Mouse (Mus musculus) limb, embryonic 10.5 days (tissue): ENCODE results near the gene Tmem82. TPM values are rescaled to one million over a fixed set of nuclear protein-coding genes. Genes with fewer than 3 reads are reported as not detected.

Experiments used
- DNase-seq: peaks from one replicate; pipeline ENCODE4 v3.0.0-alpha.2; 2017; ENCODE audit warnings: low spot score
- H3K27ac ChIP-seq: fragments of 300-500 bp; sonication (generic); 2 replicates; pipeline ENCODE4 v1.5.1; 2016; ENCODE audit warnings: mild to moderate bottlenecking
- H3K27me3 ChIP-seq: fragments of 300-500 bp; sonication (generic); 2 replicates; pipeline ENCODE4 v1.6.1; 2016; ENCODE audit warnings: low read depth, mild to moderate bottlenecking; ENCODE audit not compliant: poor library complexity, severe bottlenecking
- H3K36me3 ChIP-seq: fragments of 300-500 bp; sonication (generic); 2 replicates; pipeline ENCODE4 v1.6.1; 2016; ENCODE audit warnings: mild to moderate bottlenecking, moderate library complexity
- H3K4me1 ChIP-seq: fragments of 300-500 bp; sonication (generic); 2 replicates; pipeline ENCODE4 v1.6.1; 2016
- H3K4me3 ChIP-seq: fragments of 300-500 bp; sonication (generic); 2 replicates; pipeline ENCODE4 v1.5.1; 2016; ENCODE audit warnings: mild to moderate bottlenecking, moderate library complexity
- H3K9me3 ChIP-seq: fragments of 300-500 bp; sonication (generic); replicated peaks from 2 replicates; pipeline ENCODE4 v1.6.1; 2016; ENCODE audit warnings: mild to moderate bottlenecking
- WGBS: fragments of 180-500 bp; shearing (Covaris S2); methylation state at CpG from one replicate; pipeline ENCODE4 v1.1.7; 2016; 5-methylcytosine and 5-hydroxymethylcytosine counted together
- polyA plus RNA-seq: library from polyadenylated mRNA; unstranded; fragments of >200 nt; fragmentation: Nextera tagmentation; extraction: Ambion mirVana; gene quantifications from 2 replicates; pipeline ENCODE4 v1.2.1, GENCODE M21; 2016

Gene Tmem82
- polyA plus RNA-seq, 1 experiment from 2014 or later = 1.1 TPM

DNA sequence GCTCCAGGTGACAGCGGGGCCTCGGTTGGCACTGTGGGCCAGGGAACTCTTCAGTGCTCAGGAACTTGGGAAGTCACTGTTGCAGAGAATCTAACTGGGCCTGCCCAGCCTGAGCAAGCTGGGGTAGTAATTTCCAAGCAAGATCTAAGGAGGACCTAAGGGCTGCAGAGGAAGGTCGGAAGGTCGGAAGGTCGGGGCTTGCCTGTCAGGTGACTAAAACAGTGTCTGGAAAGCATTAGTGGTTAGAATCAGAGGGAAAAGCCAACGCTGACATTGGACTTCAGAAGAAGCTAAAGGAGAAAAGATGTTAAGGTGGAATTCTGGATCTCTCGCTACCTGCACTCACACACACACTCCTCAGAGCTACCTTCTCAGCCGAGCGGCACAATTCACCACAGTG lies 17.6 kb upstream of the Tmem82 start:
- no peak for DNase-seq
- peaks cover 86% of the 10 kb centered on the region for H3K36me3 ChIP-seq
- WGBS = 48% methylated on average over 9 of the region's 9 CpGs

DNA sequence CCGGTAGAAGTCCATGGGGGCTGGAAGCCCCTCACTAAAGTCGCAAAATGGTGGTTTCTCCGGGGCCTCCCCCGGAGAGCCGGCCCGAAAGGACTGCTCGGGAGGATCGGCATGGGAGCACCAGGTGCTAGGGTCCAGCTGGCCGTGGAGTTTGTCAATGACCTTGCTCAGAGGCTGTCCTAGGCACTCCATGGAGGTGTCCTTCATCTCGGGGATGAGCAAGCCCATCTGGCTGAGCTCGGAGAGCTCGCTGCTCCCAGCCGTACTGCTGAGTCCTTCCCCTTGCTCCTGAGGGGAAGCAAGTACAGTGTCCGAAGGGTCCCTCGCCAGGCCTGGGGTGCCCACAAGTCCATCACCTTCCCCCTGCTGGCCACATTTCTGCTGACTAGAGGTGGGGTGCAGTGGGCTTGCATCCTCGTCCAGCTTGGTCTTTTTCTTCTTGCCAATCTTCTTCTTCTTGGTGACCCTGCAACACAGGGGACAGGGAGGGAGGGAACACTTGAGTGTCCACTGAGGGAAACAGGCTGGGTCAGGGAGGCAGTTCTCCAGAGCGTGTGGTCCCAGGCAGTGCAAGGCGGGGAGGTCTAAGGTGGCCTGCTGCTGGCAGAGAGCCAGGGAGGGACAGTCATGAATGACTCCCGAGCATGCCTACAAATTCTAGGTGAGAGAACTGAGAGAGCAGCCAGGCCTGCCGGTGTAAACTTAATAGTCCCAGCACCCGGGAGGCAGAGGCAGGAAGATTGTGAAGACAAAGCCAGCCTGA lies 13.9 kb upstream of the Tmem82 start:
- Histone ChIP-seq H3K4me1 (peaks cover 19% of the 10 kb centered on the region), H3K27me3 (no peaks in the 10 kb centered on the region), H3K9me3 (0 out of 2 replicates have a peak, but pooled peaks cover 3% of the 10 kb centered on the region), H3K36me3 (peaks cover 90% of the 10 kb centered on the region), H3K4me3 (no peak overlapping the region), H3K27ac (no peak overlapping the region)
- 93% methylated on average over 21 of the region's 21 CpGs for WGBS
- no peak for DNase-seq

More for the DNA sequence above, 17.6 kb upstream of the Tmem82 start:
- H3K27me3 ChIP-seq = no peaks in the 10 kb centered on the region
- peaks cover 21% of the 10 kb centered on the region for H3K4me1 ChIP-seq
- no peak overlapping the region for H3K27ac ChIP-seq
- no peak overlapping the region for H3K4me3 ChIP-seq
- H3K9me3 ChIP-seq = 0 out of 2 replicates have a peak, but pooled peaks cover 3% of the 10 kb centered on the region

DNA sequence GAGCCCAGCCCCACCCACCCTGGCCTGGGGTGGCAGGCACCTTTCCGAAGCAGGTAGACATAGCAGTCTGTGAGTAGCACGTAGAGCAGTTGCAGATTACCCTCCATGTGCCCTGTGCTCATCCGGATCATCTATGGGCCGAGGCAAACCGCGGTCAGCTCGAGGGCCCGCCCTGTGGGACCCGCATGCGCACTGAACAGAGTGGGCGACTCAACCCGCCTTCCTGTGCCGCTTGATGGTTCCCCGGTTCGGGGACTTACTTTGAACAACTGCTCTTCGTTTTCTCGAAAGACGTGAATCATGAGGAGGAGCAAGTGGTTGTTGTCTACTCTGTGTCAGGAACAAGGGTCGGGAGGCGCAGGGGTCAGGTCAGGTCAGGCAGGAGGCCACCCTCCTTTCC lies 12.8 kb upstream of the Tmem82 start:
- H3K27ac ChIP-seq = no peak overlapping the region
- WGBS = 93% methylated on average over 20 of the region's 20 CpGs
- no peaks in the 10 kb centered on the region for H3K27me3 ChIP-seq
- 0 out of 2 replicates have a peak, but pooled peaks cover 3% of the 10 kb centered on the region for H3K9me3 ChIP-seq
- peaks cover 90% of the 10 kb centered on the region for H3K36me3 ChIP-seq
- no peak for DNase-seq
- H3K4me3 ChIP-seq = no peak overlapping the region
- H3K4me1 ChIP-seq = peaks cover 8% of the 10 kb centered on the region

DNA sequence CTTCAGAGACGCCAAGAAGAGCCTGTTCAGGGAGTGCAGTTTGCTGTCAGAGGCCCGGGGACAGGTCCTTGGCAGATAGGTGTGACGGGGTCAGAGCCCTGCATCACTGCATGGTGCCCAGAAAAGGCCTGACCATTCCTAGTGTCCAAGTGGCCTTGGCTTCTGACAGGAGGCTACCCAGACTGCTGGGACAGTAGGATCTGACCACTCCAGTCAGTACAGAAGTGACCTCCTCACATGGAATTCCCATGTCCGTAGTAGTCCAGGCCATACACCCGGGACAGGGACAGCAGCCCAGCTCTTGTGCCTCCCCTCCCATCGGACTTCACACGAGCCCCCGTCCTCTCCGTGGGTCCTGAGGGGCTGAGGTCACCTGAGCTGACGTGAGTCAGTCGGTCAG lies 11.6 kb upstream of the Tmem82 start:
- 93% methylated on average over 11 of the region's 11 CpGs for WGBS
- H3K9me3 ChIP-seq = 0 out of 2 replicates have a peak, but pooled peaks cover 3% of the 10 kb centered on the region
- no peaks in the 10 kb centered on the region for H3K27me3 ChIP-seq
- 0 out of 2 replicates have a peak, but pooled peaks cover 2% of the 10 kb centered on the region for H3K4me1 ChIP-seq
- H3K4me3 ChIP-seq = no peak overlapping the region
- H3K36me3 ChIP-seq = peaks cover 97% of the 10 kb centered on the region
- H3K27ac ChIP-seq = no peak overlapping the region
- DNase-seq = no peak

DNA sequence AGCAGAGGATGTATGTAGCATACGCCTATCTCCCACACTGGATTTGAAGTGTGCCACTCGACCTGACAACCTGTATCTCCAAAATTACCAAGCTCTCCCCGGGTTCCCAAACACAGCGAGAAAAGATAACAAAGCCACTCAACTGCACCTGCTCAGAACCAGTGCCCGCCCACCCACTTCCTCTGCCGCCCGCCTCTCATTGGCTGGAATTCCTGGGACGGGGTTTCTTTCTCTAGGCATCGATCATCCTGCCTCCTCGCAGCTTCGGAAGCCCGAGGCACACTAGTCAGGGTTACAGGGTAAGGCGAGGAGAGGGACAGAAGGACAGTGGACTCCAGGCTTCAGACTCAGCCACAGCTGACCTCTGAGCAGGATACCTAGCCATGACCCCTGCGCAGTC lies 10.2 kb upstream of the Tmem82 start:
- 89% methylated on average over 14 of the region's 14 CpGs for WGBS

DNA sequence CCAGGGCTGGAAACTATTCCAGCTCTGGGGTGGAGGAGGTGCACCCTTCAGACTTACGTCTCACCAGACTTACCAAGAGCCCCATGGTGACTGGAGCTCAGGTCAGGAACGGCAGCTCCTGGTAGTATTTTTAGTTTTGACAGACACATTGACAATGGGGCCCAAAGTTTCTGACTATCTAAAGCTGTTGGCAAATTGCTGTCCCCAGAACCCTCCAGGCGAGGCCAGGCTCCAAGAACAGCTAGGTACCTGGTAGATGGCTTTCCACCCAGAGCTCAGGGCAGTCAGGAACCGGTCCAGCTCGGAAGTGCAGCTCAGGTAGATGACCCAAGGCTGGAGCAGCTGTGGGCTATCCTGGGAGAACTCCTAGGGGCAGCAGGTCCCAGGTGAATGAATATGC lies 9.1 kb upstream of the Tmem82 start:
- H3K27me3 ChIP-seq = no peaks in the 10 kb centered on the region
- DNase-seq = no peak
- WGBS = 92% methylated on average over 5 of the region's 5 CpGs
- peaks cover 10% of the 10 kb centered on the region; the same call in 1 of the 2 replicates for H3K4me1 ChIP-seq
- H3K36me3 ChIP-seq = peaks cover 75% of the 10 kb centered on the region
- no peak overlapping the region for H3K27ac ChIP-seq
- no peak overlapping the region for H3K4me3 ChIP-seq
- 0 out of 2 replicates have a peak, but pooled peaks cover 3% of the 10 kb centered on the region for H3K9me3 ChIP-seq

More for the DNA sequence above, 10.2 kb upstream of the Tmem82 start:
- no peak for DNase-seq
- Histone ChIP-seq H3K4me3 (no peak overlapping the region), H3K9me3 (0 out of 2 replicates have a peak, but pooled peaks cover 3% of the 10 kb centered on the region), H3K27me3 (no peaks in the 10 kb centered on the region), H3K4me1 (peaks cover 8% of the 10 kb centered on the region; the same call in 1 of the 2 replicates), H3K27ac (no peak overlapping the region), H3K36me3 (peaks cover 86% of the 10 kb centered on the region)

DNA sequence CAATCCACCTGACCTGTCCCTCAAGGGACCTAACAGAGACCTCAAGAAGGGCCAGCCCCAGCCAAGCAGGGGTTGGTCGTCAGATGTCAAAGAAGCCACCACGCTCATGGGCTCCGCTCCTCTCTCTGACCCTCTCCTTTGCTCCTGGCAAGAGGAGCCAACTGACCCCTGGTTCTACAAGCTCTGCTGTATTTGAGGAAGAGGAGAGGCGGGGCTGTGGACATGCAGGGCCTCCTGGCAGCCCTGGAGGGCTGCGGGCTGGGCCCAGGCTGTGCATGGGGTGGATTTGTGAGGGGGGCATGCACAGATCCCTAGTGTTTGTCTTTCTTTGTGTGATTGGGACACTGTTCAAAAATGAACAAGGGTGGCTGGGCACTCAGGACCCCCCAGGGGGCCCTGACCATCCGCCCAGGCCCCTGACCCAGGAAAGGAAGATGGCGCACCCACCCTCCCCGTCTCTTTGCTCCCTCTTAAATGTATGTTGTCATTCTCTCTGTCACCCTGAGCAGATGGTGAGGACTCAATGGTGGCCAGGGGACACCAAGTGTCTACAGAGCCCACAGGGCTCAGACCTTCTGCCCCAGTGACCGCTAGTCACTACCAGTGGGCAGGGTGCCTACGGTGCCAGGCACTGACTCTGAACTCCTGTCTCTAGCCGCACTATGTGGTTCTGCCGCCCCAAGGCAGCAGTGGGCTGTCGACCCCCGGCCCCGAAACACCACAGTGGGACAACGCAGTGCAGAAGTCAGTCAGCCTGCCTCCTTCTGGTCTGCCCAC lies 7.5 kb upstream of the Tmem82 start:
- no peak for DNase-seq
- H3K27me3 ChIP-seq = no peaks in the 10 kb centered on the region
- H3K4me1 ChIP-seq = peaks cover 10% of the 10 kb centered on the region; the same call in 1 of the 2 replicates
- WGBS = 89% methylated on average over 16 of the region's 16 CpGs
- no peaks in the 10 kb centered on the region for H3K9me3 ChIP-seq
- no peak overlapping the region for H3K27ac ChIP-seq
- H3K4me3 ChIP-seq = no peak overlapping the region
- H3K36me3 ChIP-seq = peaks cover 59% of the 10 kb centered on the region

DNA sequence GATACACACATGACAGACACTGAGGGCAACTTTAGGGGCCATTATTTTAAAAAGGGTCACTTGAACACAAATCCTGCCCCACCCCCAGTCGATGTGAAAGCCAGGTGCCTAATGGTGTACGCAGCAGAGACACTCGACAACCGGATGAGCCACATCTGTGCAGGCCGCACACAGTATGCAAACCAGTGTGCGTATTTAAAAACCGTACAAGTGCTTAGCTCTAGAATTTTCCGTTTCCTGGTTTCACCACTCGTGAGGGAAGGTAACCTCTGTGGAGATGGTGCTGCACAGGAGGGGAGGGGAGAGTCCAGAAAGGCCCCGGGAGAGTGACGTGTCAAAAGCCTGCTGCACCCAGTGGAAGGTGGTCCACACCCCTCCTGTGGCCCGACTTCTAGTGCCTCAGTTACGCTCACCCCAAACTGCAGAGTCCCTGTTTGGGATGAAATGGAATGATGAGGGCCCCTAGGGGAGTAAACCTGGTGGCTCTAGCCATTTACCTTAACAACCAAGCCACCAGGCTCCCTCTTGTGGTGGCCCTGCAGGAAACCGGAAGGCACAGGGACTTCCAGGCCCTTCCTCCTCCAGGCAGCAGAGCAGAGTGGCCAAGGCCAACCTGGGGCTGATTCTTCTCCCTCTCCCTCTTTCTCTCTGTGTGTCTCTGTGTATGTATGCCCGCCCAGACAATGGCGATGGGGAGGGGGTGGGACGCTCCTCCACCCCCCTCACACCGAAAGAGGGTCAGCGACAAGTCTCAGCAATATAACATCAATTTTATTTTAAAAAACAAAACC lies 6.7 kb upstream of the Tmem82 start:
- no peak overlapping the region for H3K27ac ChIP-seq
- no peak overlapping the region for H3K4me3 ChIP-seq
- WGBS = 74% methylated on average over 19 of the region's 19 CpGs
- no peaks in the 10 kb centered on the region for H3K27me3 ChIP-seq
- no peaks in the 10 kb centered on the region for H3K9me3 ChIP-seq
- DNase-seq = no peak
- H3K36me3 ChIP-seq = peaks cover 52% of the 10 kb centered on the region
- H3K4me1 ChIP-seq = peaks cover 10% of the 10 kb centered on the region; the same call in 1 of the 2 replicates

DNA sequence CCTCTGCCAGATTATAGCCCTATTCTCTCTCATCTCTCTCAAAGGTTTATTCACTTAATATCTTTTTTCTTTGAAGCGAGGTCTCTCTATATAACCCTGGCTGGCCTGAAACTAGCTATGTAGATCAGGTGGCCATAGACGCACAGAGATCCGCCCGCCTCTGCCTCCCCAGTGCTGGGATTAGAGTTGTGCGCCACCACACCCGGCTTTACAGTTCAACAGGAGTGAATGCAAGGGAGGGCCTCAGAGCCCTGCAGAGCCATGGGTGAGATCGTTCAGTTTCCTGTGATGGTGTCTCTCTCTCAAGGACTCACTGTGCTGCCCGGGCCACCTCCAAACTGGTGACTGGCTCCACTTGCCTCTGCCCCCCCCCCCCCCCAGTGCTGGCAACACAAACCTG lies 5.7 kb upstream of the Tmem82 start:
- 93% methylated on average over 8 of the region's 8 CpGs for WGBS
- DNase-seq = no peak
- peaks cover 41% of the 10 kb centered on the region for H3K36me3 ChIP-seq
- H3K4me3 ChIP-seq = no peak overlapping the region
- no peak overlapping the region for H3K27ac ChIP-seq
- H3K27me3 ChIP-seq = no peaks in the 10 kb centered on the region
- H3K9me3 ChIP-seq = no peaks in the 10 kb centered on the region
- peaks cover 11% of the 10 kb centered on the region for H3K4me1 ChIP-seq

DNA sequence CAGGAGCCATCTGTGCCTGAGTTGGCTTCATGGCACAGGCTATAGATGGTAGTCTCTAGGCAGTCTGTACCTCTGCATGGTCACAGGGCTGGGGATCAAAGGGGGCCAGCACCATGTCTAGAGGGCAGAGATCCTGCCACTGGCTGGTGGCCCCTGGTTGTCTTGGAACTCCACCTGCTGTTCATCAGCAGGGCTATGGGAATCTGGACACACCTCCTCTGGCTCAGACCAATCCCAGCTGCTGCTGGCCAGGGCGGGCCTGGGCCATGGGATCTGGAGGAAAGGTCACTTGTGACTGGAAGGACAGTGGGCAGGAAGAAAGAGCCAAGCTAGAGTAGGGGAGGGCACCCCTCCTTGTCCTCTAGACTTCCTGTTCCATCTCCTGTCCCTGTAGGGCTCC lies 5.2 kb upstream of the Tmem82 start, which contains the start of gene Slc25a34:
Slc25a34 (minus strand) TSS at position 156 of the 400 bp plus-strand sequence.
- WGBS = 33% methylated on average over 1 of the region's 1 CpGs
- no peak within 1 kb of the TSS for H3K4me3 ChIP-seq
- DNase-seq = no peak
- no peaks in the 10 kb centered on the region for H3K27me3 ChIP-seq
- H3K9me3 ChIP-seq = no peaks in the 10 kb centered on the region
- H3K4me1 ChIP-seq = peaks cover 15% of the 10 kb centered on the region
- H3K36me3 ChIP-seq = peaks cover 36% of the 10 kb centered on the region
- H3K27ac ChIP-seq = no peak within 1 kb of the TSS

DNA sequence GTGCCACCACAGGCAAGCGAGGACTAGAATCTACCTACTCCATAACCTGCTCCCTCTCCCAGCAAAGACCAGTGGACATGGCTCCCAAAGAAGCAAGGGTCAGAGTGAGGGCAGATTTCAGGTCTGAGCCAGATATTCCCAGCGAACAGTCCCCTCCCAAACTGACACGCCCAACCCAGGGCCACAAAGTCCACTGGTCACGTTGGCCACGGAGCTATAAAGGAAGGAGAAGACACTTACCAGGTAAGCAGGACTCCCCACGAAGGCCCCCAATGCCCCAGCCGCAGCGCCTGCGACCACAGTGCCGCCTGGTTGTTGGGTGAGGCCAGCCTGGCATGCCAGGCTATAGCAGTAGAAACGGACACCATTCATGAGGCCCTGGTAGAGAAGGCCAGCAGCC lies 4.6 kb upstream of the Tmem82 start:
- 84% methylated on average over 11 of the region's 11 CpGs for WGBS
- Histone ChIP-seq H3K9me3 (no peaks in the 10 kb centered on the region), H3K36me3 (peaks cover 30% of the 10 kb centered on the region), H3K27ac (no peak overlapping the region), H3K27me3 (no peaks in the 10 kb centered on the region), H3K4me1 (peaks cover 19% of the 10 kb centered on the region), H3K4me3 (no peak overlapping the region)
- DNase-seq = no peak

DNA sequence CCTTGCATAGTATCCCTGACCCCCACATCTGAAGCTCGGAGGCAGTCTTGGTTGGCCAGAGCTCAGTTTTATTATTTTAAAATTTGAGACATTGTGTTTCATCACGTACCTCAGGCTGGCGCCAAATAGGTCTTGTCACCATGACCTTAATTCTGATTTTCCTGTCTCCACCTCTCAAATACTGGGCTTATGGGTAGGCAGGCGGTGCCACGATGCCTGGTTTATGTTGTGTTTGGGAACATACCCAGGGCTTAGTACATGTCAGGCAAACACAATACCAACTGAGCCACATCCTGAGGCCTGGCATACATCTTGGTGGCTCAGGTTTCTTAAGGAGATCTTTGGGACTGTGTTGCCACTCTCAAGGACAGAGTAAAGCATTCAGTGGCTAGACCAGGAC lies 4.1 kb upstream of the Tmem82 start:
- no peak for DNase-seq
- H3K36me3 ChIP-seq = peaks cover 26% of the 10 kb centered on the region
- whole genome bisulfite sequencing = 90% methylated on average over 5 of the region's 5 CpGs
- no peak overlapping the region for H3K27ac ChIP-seq
- H3K4me1 ChIP-seq = peaks cover 24% of the 10 kb centered on the region
- H3K9me3 ChIP-seq = no peaks in the 10 kb centered on the region
- H3K4me3 ChIP-seq = no peak overlapping the region
- no peaks in the 10 kb centered on the region for H3K27me3 ChIP-seq
